Mouse (Mus musculus): ENCODE data around the gene Appl1. TPM values are rescaled to one million over a fixed set of nuclear protein-coding genes. Genes with fewer than 3 reads are reported as not detected.

Appl1 gene
- polyA plus RNA-seq (2021; fragmentation: Nextera tagmentation), result 67.2 and 93.7 TPM in 2 replicates
- long read RNA-seq, experiment 1, full-length matches to known transcripts, result 87 of 216 reads
- long read RNA-seq, experiment 1, partial matches to known transcripts, result 76 of 216 reads
- long read RNA-seq, experiment 1, other reads (novel, unspliced or antisense), result 53 of 216 reads
- long read RNA-seq, experiment 2, full-length matches to known transcripts, result 6 of 105 reads
- long read RNA-seq, experiment 2, partial matches to known transcripts, result 78 of 105 reads
- long read RNA-seq, experiment 2, other reads (novel, unspliced or antisense), result 21 of 105 reads

DNA sequence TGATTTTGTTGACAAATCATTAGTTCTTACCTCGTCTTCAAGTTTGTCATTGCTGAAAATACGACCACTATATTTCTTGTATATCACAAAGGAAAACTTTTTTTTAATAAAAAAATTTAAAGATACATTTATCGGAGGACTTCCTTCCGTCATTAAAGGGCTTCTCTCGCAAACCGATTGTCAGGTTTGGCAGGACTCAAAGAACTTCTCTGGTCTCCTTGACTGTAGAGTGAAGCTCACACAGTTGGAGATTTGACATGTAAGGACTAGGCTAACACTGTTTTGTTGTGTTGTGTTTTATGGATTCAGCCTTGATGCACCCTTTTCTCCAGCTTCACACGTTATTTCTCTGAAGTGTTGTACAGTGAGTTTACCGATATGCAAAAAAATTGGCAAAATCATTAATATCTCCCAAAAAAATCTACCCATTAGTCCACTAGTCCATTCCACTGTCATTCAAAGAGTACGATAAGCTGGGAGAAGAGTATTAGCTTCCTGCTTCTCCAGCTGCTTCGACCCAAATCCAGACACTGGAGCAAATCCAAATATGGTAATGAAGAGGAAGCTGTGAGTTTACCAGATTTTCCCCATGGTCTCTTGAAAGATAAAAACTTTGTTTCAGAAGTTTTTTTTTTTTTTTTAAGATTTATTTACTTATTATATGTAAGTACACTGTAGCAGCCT lies at the start of gene Appl1:
Appl1 (minus strand) TSS at position 127 of the 684 bp plus-strand sequence.

DNA sequence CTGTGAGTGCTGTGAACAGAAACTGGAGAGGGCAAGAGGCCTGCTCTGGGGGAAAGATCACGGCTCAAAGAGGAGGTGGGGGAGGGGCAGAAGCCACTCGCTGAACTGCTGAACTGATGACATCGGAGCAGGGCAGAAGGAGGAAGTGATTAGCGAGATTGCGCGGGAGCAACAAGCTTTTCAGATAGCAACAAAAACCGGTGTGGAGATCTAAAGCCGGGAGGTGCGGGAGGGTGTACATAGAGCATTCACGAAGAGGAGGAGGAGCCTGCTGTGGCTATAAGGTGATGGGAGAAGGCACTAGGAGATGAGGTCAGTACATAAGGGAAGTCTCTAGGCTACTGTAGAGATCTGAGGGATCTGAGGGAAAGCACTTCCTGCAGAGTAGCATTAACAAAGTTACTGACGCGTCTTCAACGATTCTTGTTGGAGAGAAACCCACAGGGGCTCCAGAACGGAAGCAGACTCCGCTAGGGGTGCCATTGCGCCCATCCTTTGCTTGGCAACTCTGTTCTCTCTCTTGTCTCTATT lies 23.2 kb upstream of the Appl1 start, which contains the start of gene Hesx1:
Hesx1 (plus strand) TSS at position 206 of the 531 bp plus-strand sequence.

DNA sequence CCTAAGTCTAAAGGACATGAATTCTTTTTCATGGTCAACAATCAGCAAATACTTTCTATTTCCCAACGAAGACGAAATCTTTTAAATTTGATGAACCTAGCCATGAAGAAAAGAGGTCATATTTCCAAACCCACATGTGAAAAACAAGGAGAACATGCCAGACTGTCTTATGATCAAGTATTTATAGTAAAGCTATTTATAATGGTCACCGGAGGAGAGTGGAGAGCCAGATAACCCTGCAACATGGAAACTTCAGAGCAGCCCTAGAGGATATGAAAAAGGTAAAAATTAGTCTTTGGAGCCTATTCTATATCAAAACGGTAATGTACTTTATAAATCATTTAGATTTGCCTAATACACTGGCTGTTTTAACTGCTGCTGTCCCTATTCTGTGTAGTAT lies 76.6 kb downstream of the Appl1 start, which contains the start of gene Asb14:
Asb14 (plus strand) TSS at position 166 of the 400 bp plus-strand sequence.

Other genes starting within 250 kb of the Appl1 start
- 0.34 TPM in 1 of 2 replicates, not detected in the other for gene Asb14, start 76.7 kb downstream of the Appl1 start, polyA plus RNA-seq (2021; fragmentation: Nextera tagmentation)
- gene Hesx1, start 23.2 kb upstream of the Appl1 start, polyA plus RNA-seq (2021; fragmentation: Nextera tagmentation), result not detected in 2 replicates
- gene Il17rd, start 67.7 kb upstream of the Appl1 start, polyA plus RNA-seq (2021; fragmentation: Nextera tagmentation), result 0.80 and 0.96 TPM in 2 replicates
- 15.8 and 19.9 TPM in 2 replicates for gene Arhgef3, start 143.7 kb upstream of the Appl1 start, polyA plus RNA-seq (2021; fragmentation: Nextera tagmentation)

All from left cerebral cortex, adult 6 months (tissue).